Mouse (Mus musculus) urinary bladder, adult 18-20 months (tissue): ENCODE measurements around the gene Rhbg.

Experiments
- DNase-seq, 2 experiments: peaks; one replicate each; pipeline ENCODE4 v3.0.0; 2022; ENCODE audit warnings: low spot score in 2 of 2, mixed read lengths in 2 of 2

Gene Rhbg

GRCm38 (mm10) chr3:88208226-88208720 is 46.2 kb downstream of the Rhbg start:
- DNase-seq = no peak

GRCm38 (mm10) chr3:88207451-88208100 is 46.9 kb downstream of the Rhbg start:
- DNase-seq = no peak

- no peak for DNase-seq
Observed at GRCm38 (mm10) chr3:88206901-88207371, 47.6 kb downstream of the Rhbg start.

- DNase-seq = no peak
Observed at GRCm38 (mm10) chr3:88206500-88206899, 48.0 kb downstream of the Rhbg start.

- DNase-seq = no peak
Observed at GRCm38 (mm10) chr3:88205563-88206491, 48.7 kb downstream of the Rhbg start.

GRCm38 (mm10) chr3:88205176-88205562 is 49.3 kb downstream of the Rhbg start:
- no peak for DNase-seq

- DNase-seq = no peak
Observed at GRCm38 (mm10) chr3:88204751-88205150, 49.8 kb downstream of the Rhbg start.

GRCm38 (mm10) chr3:88203999-88204700 is 50.4 kb downstream of the Rhbg start:
- no peak for DNase-seq

GRCm38 (mm10) chr3:88203456-88203855 is 51.1 kb downstream of the Rhbg start:
- DNase-seq = no peak

GRCm38 (mm10) chr3:88202986-88203385 is 51.5 kb downstream of the Rhbg start:
- no peak for DNase-seq

GRCm38 (mm10) chr3:88201640-88202039 is 52.9 kb downstream of the Rhbg start:
- no peak for DNase-seq

GRCm38 (mm10) chr3:88200972-88201330 is 53.6 kb downstream of the Rhbg start:
- no peak for DNase-seq

- peak in 1 of 2 experiments; percentile 28 for DNase-seq
Observed at GRCm38 (mm10) chr3:88200161-88200971, 54.1 kb downstream of the Rhbg start.

GRCm38 (mm10) chr3:88199541-88200110 is 54.9 kb downstream of the Rhbg start:
- DNase-seq = no peak

- no peak for DNase-seq
Observed at GRCm38 (mm10) chr3:88198505-88199020, 55.9 kb downstream of the Rhbg start.

- DNase-seq = no peak
Observed at GRCm38 (mm10) chr3:88197741-88198504, 56.6 kb downstream of the Rhbg start.
